Mouse (Mus musculus) left cerebral cortex, adult 8-10 months (tissue): ENCODE measurements around the gene Lrpprc. TPM values are rescaled to one million over a fixed set of nuclear protein-coding genes. Genes with fewer than 3 reads are reported as not detected.
A peak's percentile ranks its signal among the peaks of the same experiment; 100 is the strongest.

Experiments
- DNase-seq, 2 experiments: peaks; one replicate each; pipeline ENCODE4 v3.0.0; 2022; ENCODE audit warnings: low spot score in 2 of 2
- total RNA-seq, 4 experiments: library from RNA; stranded (reverse); gene quantifications; 2 replicates each; pipeline ENCODE4 v1.2.4; 2022

Lrpprc gene
- total RNA-seq, 4 experiments from 2014 or later = 55.7 to 59.4 (median 57.9) TPM

DNA sequence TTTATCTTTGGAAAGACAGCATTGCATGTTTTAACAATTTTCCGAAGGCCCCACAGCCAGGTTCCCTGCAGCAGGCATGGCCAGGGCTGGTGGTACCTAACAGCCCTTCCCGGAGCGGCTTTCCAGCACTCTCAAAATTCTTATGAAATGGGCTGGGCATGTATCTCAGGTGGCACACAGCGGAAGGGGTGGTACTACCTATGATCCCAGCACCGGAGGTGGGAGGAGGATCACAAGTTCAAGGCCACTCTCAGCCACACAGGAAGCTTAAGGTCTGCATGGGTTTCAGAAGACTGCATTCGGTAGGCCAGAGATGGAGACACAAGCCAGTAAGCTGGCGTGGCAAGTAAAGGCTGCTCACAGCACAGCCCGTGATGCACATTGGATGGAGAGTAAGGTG is 31.6 kb downstream of the Lrpprc start:
- no peak for DNase-seq

- no peak for DNase-seq
Measured at GRCm38 (mm10) chr17:84758374-84758773, 32.2 kb downstream of the Lrpprc start.

GRCm38 (mm10) chr17:84756090-84756489 is 34.5 kb downstream of the Lrpprc start:
- DNase-seq = no peak

GRCm38 (mm10) chr17:84753489-84753888 is 37.1 kb downstream of the Lrpprc start:
- DNase-seq = no peak

- no peak for DNase-seq
Measured at GRCm38 (mm10) chr17:84752286-84752685, 38.3 kb downstream of the Lrpprc start.

DNA sequence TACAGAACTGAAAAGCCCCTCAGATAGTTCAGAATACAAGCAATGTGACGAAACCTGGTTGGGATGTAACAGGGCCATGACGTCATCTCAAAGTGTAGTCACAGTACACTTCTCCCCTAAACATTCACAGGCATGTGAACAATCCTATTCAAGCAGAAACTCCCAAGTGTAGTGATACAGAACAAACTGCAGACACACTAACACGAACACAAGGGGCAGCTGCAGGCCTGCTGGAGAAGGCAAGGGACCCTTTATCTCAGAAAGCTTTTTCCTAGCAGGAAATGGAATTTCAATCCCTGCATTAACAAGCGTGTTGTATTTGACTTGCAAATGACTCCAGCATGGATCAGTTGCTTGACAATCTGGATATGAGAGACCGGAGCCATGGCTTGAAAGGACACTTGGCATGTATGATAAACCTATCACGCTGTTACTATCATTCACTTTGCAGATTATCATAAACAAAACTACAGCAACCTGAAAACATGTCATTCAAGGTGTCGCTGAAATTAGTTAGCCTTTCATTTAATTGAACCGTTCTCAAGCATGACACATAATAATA is 38.9 kb downstream of the Lrpprc start:
- DNase-seq = no peak

DNA sequence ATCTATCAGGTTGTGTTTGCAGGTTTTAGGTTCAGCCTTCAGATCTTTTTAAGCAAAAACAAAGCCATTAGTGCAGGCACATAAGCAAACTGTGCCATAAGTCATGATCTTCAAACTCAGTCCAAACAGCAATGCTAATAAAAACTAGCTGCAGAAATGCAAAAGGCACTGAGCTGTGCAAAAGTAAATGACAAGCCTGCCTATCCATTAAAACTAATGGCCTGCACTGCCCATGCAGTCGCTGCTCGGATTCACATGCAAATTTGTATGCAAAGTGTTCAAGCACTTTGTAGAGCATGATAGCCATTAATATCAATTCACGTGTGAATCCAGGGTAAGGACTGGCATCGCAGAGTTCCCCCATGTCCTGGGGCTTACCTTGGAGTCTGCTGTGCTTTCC is 40.5 kb downstream of the Lrpprc start:
- no peak for DNase-seq

DNA sequence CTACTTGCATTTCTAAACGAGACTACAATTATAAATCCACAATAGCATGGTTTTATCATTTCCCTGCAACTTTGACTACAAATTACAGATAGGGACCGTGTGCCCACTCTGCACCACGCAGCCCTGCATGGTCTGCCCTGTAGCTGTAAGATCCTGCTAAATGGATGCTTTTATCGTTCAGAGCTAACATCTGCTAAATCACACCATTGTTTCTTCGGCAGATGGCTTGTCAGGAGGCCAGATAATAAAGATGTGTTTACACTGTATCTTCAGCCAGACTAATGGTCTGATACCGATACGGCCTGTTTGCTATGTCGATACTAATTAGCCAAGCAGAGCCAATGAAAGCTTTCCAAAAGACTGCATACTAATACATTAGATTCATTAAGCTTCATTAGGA is 41.3 kb downstream of the Lrpprc start:
- DNase-seq = no peak

DNA sequence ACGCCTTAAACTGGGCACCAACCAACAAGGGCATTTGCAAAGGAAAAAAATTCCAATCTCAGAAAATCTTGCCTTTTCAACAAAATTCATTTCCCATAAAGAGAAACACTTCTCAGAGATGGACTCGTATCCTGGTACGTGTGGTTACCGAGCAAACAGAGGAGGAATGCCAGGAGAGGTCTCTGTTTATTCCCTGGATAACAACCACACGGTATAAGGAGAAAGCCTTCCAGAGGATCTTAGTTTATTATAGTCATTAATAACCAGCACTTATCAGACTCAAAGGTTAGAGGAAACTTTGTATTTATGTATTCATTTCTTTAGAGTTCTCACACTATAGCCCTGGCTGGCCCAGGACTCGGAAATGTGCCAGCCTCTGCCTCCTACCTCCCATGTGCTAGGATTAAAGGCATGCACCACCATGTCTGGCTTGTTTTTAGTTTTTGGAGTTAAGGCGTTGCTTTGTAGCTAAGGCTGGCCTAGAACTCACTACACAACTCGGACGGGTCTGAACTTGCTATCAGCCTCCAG is 42.4 kb downstream of the Lrpprc start:
- no peak for DNase-seq

DNA sequence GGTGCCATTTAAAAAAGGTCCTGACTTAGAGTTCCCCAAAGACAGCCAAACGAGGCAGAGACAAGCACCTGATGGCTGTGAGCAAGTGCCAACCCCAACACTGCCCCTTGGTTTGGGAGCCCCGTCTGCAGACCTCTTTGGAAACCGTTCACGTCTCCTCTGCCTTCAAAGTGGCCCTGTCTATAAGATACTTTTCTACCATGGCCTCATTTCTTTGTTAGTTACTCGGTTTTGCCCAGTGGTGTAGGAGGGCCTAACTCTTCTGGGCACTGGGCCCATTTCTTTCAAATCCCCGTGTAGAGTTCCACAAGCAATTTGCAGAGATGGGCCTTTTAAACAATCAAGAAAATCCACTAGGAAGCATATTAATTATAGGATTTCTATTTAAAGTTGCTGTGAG is 43.4 kb downstream of the Lrpprc start:
- peak in 1 of 2 experiments; percentile 42 for DNase-seq

- DNase-seq = no peak
Measured at GRCm38 (mm10) chr17:84745001-84745400, 45.6 kb downstream of the Lrpprc start.

DNA sequence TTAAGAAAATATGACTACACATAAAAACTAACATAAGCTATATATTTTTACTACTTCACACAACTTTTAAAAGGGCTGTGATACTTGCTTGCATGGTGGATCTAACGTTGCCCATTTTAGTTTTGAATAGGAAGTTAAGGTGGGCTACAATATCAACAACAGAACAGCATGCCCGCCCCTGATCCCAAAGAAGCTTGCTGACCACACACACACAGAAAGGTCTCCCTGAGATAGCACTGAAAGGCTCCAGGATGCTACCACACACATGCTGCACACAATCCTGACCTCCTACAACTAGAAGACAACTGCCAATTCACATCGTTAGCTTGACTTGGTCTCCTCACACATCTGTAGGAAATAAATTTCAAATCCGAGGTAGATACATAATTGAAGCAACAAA is 46.3 kb downstream of the Lrpprc start:
- DNase-seq = no peak

DNA sequence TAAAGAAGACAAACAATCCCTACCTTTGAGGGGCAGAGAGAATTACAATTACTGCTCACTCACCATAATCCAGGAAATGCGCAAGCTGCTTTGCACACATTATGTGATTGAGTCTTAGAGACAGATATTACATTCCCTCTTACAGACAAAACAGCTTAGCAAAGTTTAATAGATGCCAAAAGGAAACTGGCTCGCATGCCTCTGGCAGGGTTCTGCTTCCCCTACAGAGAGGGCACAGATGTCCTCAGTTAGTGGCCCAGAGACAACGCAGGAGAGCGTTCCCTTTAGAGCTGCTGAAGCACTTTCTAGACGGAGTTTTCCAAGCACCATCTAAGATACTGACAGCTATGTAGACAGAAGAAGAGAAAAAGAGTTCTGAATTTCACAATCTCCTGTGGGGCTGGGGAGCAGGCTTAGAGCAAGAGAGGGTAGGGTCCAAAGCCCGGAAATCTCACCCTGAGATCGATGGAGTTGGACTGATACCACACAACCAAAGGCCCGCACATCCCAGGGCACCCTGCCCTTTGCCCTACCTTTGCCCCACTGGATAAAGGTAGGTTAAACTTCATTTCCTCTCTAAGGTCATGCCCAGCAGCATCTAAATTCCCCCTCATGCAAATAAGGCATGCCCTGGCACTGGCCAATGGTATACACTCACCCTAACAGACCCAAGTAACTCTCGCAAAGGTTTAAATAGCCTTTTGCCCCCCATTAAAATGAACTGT is 52.4 kb downstream of the Lrpprc start:
- no peak for DNase-seq

- no peak for DNase-seq
Measured at GRCm38 (mm10) chr17:84736719-84737118, 53.9 kb downstream of the Lrpprc start.

GRCm38 (mm10) chr17:84732612-84733011 is 58.0 kb downstream of the Lrpprc start:
- DNase-seq = no peak

DNA sequence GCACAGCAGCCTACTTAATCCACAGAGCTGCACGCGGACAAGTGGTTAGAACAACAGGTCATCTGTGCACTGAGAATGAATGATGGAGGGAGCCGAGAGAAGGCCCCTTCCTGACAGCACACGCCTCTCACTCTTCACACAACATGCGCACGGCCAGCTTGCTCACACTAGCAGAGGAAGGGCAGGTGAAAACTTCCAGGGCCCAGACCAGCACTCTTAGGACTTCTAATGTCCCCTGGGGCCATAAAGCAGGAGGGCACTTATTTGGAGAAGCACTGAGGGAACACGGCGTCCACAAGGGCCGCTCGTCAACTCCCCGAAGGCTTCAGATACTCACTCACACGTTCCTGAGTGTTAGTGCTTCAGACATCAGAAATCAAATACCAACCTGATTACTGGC is 59.2 kb downstream of the Lrpprc start:
- no peak for DNase-seq

DNA sequence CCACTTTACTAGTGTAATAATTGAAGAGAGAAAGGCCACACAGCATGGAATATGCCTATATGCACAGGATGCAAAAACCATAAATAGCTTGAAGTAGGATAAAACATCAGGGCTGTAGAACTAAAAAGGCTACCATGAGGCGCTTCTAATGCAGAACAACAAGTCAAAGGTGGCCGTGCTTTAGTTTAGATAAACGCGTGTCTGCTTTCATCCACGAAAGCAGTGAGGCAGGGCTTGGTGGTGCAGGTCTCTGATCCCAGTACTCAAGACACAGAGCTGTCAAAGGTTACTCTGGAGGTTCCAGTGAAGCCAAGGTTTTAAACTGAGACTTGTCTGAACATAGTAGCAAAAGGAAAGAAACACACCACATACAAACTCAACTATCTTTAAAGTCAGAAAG is 61.4 kb downstream of the Lrpprc start:
- DNase-seq = no peak

- no peak for DNase-seq
Measured at GRCm38 (mm10) chr17:84728201-84728911, 62.2 kb downstream of the Lrpprc start.

DNA sequence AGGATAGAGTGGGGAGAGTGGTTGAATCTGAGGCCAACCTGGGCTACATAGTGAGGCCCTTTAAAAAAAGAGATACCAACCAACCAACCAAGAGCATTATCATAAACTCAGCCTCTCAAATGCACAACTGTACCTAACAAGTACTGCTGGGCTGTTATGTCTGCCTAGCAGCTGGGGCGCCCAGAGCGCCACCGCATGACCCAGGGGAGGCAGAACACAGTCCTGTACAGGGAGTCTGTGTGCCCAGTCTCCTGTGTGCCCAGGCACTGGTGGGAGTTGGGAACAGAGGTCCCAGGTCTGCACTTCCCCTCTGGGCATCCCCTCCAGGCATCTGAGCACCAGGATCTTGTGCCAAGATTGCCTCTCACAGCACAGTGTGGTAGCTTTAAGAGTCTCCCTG is 65.4 kb downstream of the Lrpprc start:
- no peak for DNase-seq

DNA sequence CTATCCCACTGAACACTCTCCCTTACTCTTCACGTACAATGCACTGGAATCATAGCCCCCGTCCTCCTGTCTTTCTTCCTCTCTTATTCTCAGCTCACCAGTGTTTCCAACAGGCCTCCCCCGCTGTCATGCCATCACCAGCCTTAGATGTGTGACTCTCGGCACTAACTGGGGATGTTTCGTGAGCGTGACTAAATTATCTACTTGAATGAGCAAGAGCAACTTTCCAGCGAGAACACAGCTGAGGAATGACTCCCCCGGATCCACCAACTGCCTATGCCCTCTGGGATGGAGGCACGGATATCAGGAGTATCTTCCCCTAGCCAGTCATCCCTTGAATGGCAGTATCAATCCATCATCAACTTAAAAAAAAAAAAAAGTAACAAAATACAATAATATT is 66.6 kb downstream of the Lrpprc start:
- DNase-seq = no peak

- DNase-seq = no peak
Measured at GRCm38 (mm10) chr17:84719105-84719504, 71.5 kb downstream of the Lrpprc start.

GRCm38 (mm10) chr17:84717416-84717815 is 73.2 kb downstream of the Lrpprc start:
- no peak for DNase-seq
